In genomic region chr9:41134907-41135306, GRCm38 (mm10) we compare ENCODE assay signal across 21 mouse cellular contexts. TPM values are rescaled to one million over a fixed set of nuclear protein-coding genes. Genes with fewer than 3 reads are reported as not detected.
DNase-seq lines count a peak whose midpoint lies in the region; ATAC-seq and TF ChIP-seq lines count a peak whose summit lies in the region.
"Had no signal": no experiment of that assay in that cellular context is flagged by ENCODE, and none has a peak within 500 bp of the region (broad histone marks: within the 10 kb centered on the region; RNA-seq: fewer than 3 reads in every experiment).

No protein-coding gene starts in this region.

- TF ChIP-seq CTCF in bone marrow, adult 2 months (IDR thresholded peaks at IDR 0.05; ENCODE audit: control insufficient read depth, insufficient read depth, low read length) = no peak
- no peak for TF ChIP-seq CTCF in hindbrain, postnatal 0 days (IDR thresholded peaks at IDR 0.05; ENCODE audit: low read depth)

- no peaks in the 10 kb centered on the region for H3K27me3 ChIP-seq in liver, embryonic 13.5 days
- H3K27me3 ChIP-seq in hindbrain, postnatal 0 days (ENCODE audit: insufficient read depth, low read length) = no peaks in the 10 kb centered on the region
- H3K27me3 ChIP-seq: embryonic facial prominence, embryonic 13.5 days; heart, embryonic 15.5 days; Patski had no signal

- H3K4me1 ChIP-seq in bone marrow, adult 2 months (ENCODE audit: control insufficient read depth, insufficient read depth, low read length) = peaks cover 16% of the 10 kb centered on the region
- peaks cover 61% of the 10 kb centered on the region for H3K4me1 ChIP-seq in liver, embryonic 13.5 days (replicated peaks)
- H3K4me1 ChIP-seq in hindbrain, postnatal 0 days (ENCODE audit: insufficient read depth, low read length) = no peaks in the 10 kb centered on the region

- no peaks in the 10 kb centered on the region for H3K9me3 ChIP-seq in liver, embryonic 13.5 days (replicated peaks)
- no peaks in the 10 kb centered on the region for H3K9me3 ChIP-seq in hindbrain, postnatal 0 days (ENCODE audit: low read length)
- H3K9me3 ChIP-seq: embryonic facial prominence, embryonic 13.5 days; heart, embryonic 15.5 days; hindbrain, embryonic 10.5 days had no signal

- 5% methylated on average over 4 of the region's 4 CpGs for WGBS in bone marrow, adult 2 months
- WGBS in liver, embryonic 13.5 days (ENCODE audit: insufficient replicate concordance) = 19% methylated on average over 4 of the region's 4 CpGs
- WGBS in hindbrain, postnatal 0 days = 83% methylated on average over 4 of the region's 4 CpGs

- no peak for TF ChIP-seq POLR2A in bone marrow, adult 2 months (IDR thresholded peaks at IDR 0.05; ENCODE audit: borderline replicate concordance, control insufficient read depth, low read depth, low read length)

- H3K4me3 ChIP-seq in bone marrow, adult 2 months (replicated peaks; ENCODE audit: control insufficient read depth, low read depth, low read length) = peak overlapping the region; percentile 16
- H3K4me3 ChIP-seq in liver, embryonic 13.5 days (replicated peaks) = no peak overlapping the region
- no peak overlapping the region for H3K4me3 ChIP-seq in hindbrain, postnatal 0 days (ENCODE audit: low read length)
- H3K4me3 ChIP-seq: embryonic facial prominence, embryonic 13.5 days; heart, embryonic 15.5 days; hindbrain, embryonic 10.5 days had no signal

- H3K4me2 ChIP-seq in liver, embryonic 13.5 days = no peak overlapping the region
- H3K4me2 ChIP-seq in hindbrain, postnatal 0 days (ENCODE audit: low read depth, low read length) = no peak overlapping the region
- H3K4me2 ChIP-seq: embryonic facial prominence, embryonic 13.5 days; heart, embryonic 15.5 days; midbrain, embryonic 11.5 days had no signal

- no peaks in the 10 kb centered on the region for H3K36me3 ChIP-seq in liver, embryonic 13.5 days
- H3K36me3 ChIP-seq in hindbrain, postnatal 0 days (ENCODE audit: insufficient read depth, low read length) = no peaks in the 10 kb centered on the region
- H3K36me3 ChIP-seq: embryonic facial prominence, embryonic 13.5 days; heart, embryonic 15.5 days; hindbrain, embryonic 10.5 days had no signal

- no peak overlapping the region for H3K9ac ChIP-seq in liver, embryonic 13.5 days
- no peak overlapping the region for H3K9ac ChIP-seq in hindbrain, postnatal 0 days (replicated peaks; ENCODE audit: low read length)
- H3K9ac ChIP-seq: embryonic facial prominence, embryonic 13.5 days; heart, embryonic 15.5 days had no signal

- ATAC-seq in inflammation-experienced regulatory T-cells, adult 6 months = peak; percentile 29
- ATAC-seq in liver, embryonic 13.5 days (ENCODE audit: low read depth) = no peak
- ATAC-seq in hindbrain, postnatal 0 days = no peak
- ATAC-seq: forebrain, embryonic 14.5 days; lung, postnatal 0 days; Patski had no signal

- peak; percentile 88 for DNase-seq in 416B (ENCODE audit: low read depth)
- no peak for DNase-seq in liver, embryonic 13.5 days
- DNase-seq in natural killer cell, adult 2 months (ENCODE audit: low spot score in 2 of 2) = no peak
- DNase-seq in embryo, embryonic 9.5 days (ENCODE audit: extremely low spot score) = no peak
- DNase-seq in ovary, postnatal 10 days (ENCODE audit: low spot score) = no peak
- no peak for DNase-seq in hindbrain, postnatal 0 days (ENCODE audit: low spot score)
- DNase-seq: adrenal gland, adult 8-10 months; cerebellum, adult 2 months; gastrocnemius, postnatal 10 days; kidney, adult 2 months; kidney, postnatal 10 days; thymus, postnatal 25 days had no signal

- peak overlapping the region; percentile 64; the same call in 1 of the 2 replicates for H3K27ac ChIP-seq in bone marrow, adult 2 months (ENCODE audit: control insufficient read depth, insufficient read depth, low read depth, low read length, poor library complexity)
- H3K27ac ChIP-seq in liver, embryonic 13.5 days = peak overlapping the region; percentile 47; the same call in 1 of the 2 replicates
- no peak overlapping the region for H3K27ac ChIP-seq in hindbrain, postnatal 0 days
- H3K27ac ChIP-seq: embryonic facial prominence, embryonic 13.5 days; heart, embryonic 15.5 days; hindbrain, embryonic 10.5 days had no signal

RNA-seq across cellular contexts. Expression of gene Ubash3b, which starts 26.6 kb away (rescaled TPM):
- polyA plus RNA-seq in bone marrow, adult 2 months (2011; ENCODE audit: insufficient read depth, insufficient read length, low replicate concordance, missing spikeins) = 11.5 and 33.4 TPM in 2 replicates
- 10 to 100 TPM; 18.8 to 20.6 (median 20.2) TPM for polyA plus RNA-seq in inflammation-experienced regulatory T-cells, adult 6 months (2017; shearing (Covaris generic))
- 6.7 and 7.9 TPM in 2 replicates for polyA plus RNA-seq in liver, embryonic 13.5 days (2015; fragmentation: Nextera tagmentation; extraction: Ambion mirVana)
- total RNA-seq in hindbrain, postnatal 0 days (2014; rRNA removed) = 41.0 and 41.3 TPM in 2 replicates
- polyA plus RNA-seq in hindbrain, postnatal 0 days (2015; fragmentation: Nextera tagmentation; extraction: Ambion mirVana) = 28.0 and 28.6 TPM in 2 replicates
